In genomic region chr12:28352571-28352970, GRCm38 (mm10) we compare ENCODE assay signal across 19 mouse cellular contexts.
"Had no signal": no experiment of that assay in that cellular context is flagged by ENCODE, and none has a peak within 500 bp of the region (broad histone marks: within the 10 kb centered on the region; RNA-seq: fewer than 3 reads in every experiment).

No protein-coding gene starts in this region.

- H3K27ac ChIP-seq: limb, embryonic 10.5 days; limb, embryonic 13.5 days; liver, embryonic 12.5 days; liver, embryonic 15.5 days; lung, embryonic 15.5 days; midbrain, embryonic 12.5 days; stomach, postnatal 0 days had no signal

- DNase-seq: kidney, adult 9 months; kidney, postnatal 14 days; kidney, postnatal 4 days; lung, adult 18-20 months; lung, postnatal 10 days; lung, postnatal 36 days; right cerebral cortex, postnatal 14 days; right cerebral cortex, postnatal 4 days; thymus, adult 2 months; thymus, postnatal 14 days; thymus, postnatal 4 days had no signal

- H3K9ac ChIP-seq: limb, embryonic 13.5 days; liver, embryonic 12.5 days; liver, embryonic 15.5 days; lung, embryonic 15.5 days; midbrain, embryonic 12.5 days had no signal

- H3K27me3 ChIP-seq: limb, embryonic 13.5 days; liver, embryonic 12.5 days; liver, embryonic 15.5 days; lung, embryonic 15.5 days; megakaryocyte, embryonic 14.5 days; midbrain, embryonic 12.5 days had no signal

- H3K4me3 ChIP-seq: limb, embryonic 10.5 days; limb, embryonic 13.5 days; liver, embryonic 12.5 days; liver, embryonic 15.5 days; lung, embryonic 15.5 days; megakaryocyte, embryonic 14.5 days; midbrain, embryonic 12.5 days had no signal

- H3K36me3 ChIP-seq: limb, embryonic 10.5 days; limb, embryonic 13.5 days; liver, embryonic 12.5 days; liver, embryonic 15.5 days; lung, embryonic 15.5 days; midbrain, embryonic 12.5 days had no signal

- H3K9me3 ChIP-seq: limb, embryonic 10.5 days; limb, embryonic 13.5 days; liver, embryonic 12.5 days; liver, embryonic 15.5 days; lung, embryonic 15.5 days; midbrain, embryonic 12.5 days had no signal

- H3K4me2 ChIP-seq: limb, embryonic 13.5 days; liver, embryonic 12.5 days; liver, embryonic 15.5 days; lung, embryonic 15.5 days; midbrain, embryonic 12.5 days had no signal

- H3K4me1 ChIP-seq: liver, embryonic 12.5 days; liver, embryonic 15.5 days; lung, embryonic 15.5 days; megakaryocyte, embryonic 14.5 days had no signal
